9 mouse cellular contexts compared by ENCODE assay signal in the genomic region with DNA sequence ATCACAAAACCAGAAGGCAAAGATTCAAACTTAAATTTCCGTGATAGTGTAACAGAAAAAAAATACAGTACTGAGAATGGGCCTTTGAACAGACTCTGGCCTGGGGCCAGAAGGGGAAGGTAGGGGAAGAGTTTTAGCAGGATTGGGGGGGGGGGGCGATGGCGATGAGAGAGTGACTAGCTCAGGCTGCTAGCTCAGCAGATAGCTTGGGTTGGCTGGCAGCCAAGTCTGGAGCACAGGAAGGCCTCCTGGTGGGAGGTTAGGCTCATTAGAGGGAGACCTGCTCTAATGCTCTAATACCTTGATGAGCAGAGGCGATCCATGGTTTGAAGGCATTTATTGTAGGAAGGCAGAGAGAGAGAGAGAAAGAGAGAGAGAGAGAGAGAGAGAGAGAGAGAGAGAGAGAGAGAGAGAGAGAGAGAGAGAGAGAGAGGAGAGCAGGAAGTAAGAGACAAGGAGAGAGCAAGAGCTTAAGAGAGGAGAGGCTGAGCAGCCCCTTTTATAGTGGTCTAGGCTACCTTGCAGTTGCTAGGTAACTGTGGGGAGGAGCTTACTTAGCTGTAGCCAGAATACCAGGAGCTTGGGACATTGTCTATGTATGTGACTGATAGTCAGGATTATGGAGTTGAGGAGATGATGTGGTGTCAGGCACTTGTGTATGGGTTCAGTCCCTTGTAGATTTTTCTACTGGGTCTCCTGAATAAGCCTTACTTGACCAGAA.
DNase-seq lines count a peak whose midpoint lies in the region; ATAC-seq and TF ChIP-seq lines count a peak whose summit lies in the region.
"Had no signal": no experiment of that assay in that cellular context is flagged by ENCODE, and none has a peak within 500 bp of the region (broad histone marks: within the 10 kb centered on the region; RNA-seq: fewer than 3 reads in every experiment).

No protein-coding gene starts in this region.

- no peak overlapping the region for H3K4me2 ChIP-seq in kidney, postnatal 0 days (ENCODE audit: low read length)
- H3K4me2 ChIP-seq: stomach, embryonic 15.5 days had no signal

- no peaks in the 10 kb centered on the region for H3K4me1 ChIP-seq in kidney, postnatal 0 days (replicated peaks; ENCODE audit: insufficient read depth, low read length)
- H3K4me1 ChIP-seq: stomach, embryonic 15.5 days had no signal

- ATAC-seq in kidney, postnatal 0 days (replicated peaks; ENCODE audit: low FRiP score, low read depth) = 0 out of 2 replicates have a peak, but pooled peaks have one; percentile 46

- H3K9ac ChIP-seq in kidney, postnatal 0 days (ENCODE audit: low read depth, low read length) = no peak overlapping the region
- H3K9ac ChIP-seq: stomach, embryonic 15.5 days had no signal

- peak; percentile 72 for DNase-seq in left cerebral cortex, postnatal 4 days
- DNase-seq in left cerebral cortex, adult 9 months (ENCODE audit: low spot score in 2 of 2) = no peak
- DNase-seq in ZHBTc4 (ENCODE audit: low read depth, low spot score) = peak; percentile 87
- peak; percentile 48 to 72 for DNase-seq in cerebellum, postnatal 25 days
- DNase-seq in kidney, postnatal 0 days (ENCODE audit: low spot score) = peak; percentile 30
- DNase-seq in urinary bladder, postnatal 4 days (ENCODE audit: low spot score in 2 of 2) = no peak
- no peak for DNase-seq in embryo, embryonic 9.5 days (ENCODE audit: extremely low spot score)
- DNase-seq in left cerebral cortex, adult 11 months (ENCODE audit: low spot score) = no peak

- no peak overlapping the region for H3K27ac ChIP-seq in kidney, postnatal 0 days
- H3K27ac ChIP-seq: stomach, embryonic 15.5 days had no signal

- no peak for TF ChIP-seq CTCF in kidney, postnatal 0 days (IDR thresholded peaks at IDR 0.05; ENCODE audit: low read depth)

- 12% methylated on average over 4 of the region's 4 CpGs for WGBS in kidney, postnatal 0 days

- intact Hi-C loops in left cerebral cortex, postnatal 4 days (cut with DNase I) = no loop called here

- no peaks in the 10 kb centered on the region for H3K9me3 ChIP-seq in kidney, postnatal 0 days (replicated peaks; ENCODE audit: low read length)
- H3K9me3 ChIP-seq: stomach, embryonic 15.5 days had no signal

- H3K27me3 ChIP-seq in kidney, postnatal 0 days (ENCODE audit: insufficient read depth, low read length) = no peaks in the 10 kb centered on the region
- H3K27me3 ChIP-seq: stomach, embryonic 15.5 days had no signal

- H3K4me3 ChIP-seq in kidney, postnatal 0 days (replicated peaks; ENCODE audit: low read depth, low read length) = no peak overlapping the region
- H3K4me3 ChIP-seq: stomach, embryonic 15.5 days had no signal

- no peaks in the 10 kb centered on the region for H3K36me3 ChIP-seq in kidney, postnatal 0 days (ENCODE audit: insufficient read depth, low read length)
- H3K36me3 ChIP-seq: stomach, embryonic 15.5 days had no signal

Comparison
In these comparisons a context has a peak if more than half of its experiments do, and no peak if none do; other contexts are left out.
1. DNase-seq: peak in left cerebral cortex, postnatal 4 days (single experiment), ZHBTc4 (single experiment), cerebellum, postnatal 25 days (2 of 2) and kidney, postnatal 0 days (single experiment); none in left cerebral cortex, adult 9 months (0 of 2), urinary bladder, postnatal 4 days (0 of 2), embryo, embryonic 9.5 days (single experiment) and left cerebral cortex, adult 11 months (single experiment).